Mouse (Mus musculus): ENCODE data around the gene Ttc7. TPM values are rescaled to one million over a fixed set of nuclear protein-coding genes. Genes with fewer than 3 reads are reported as not detected.
A peak's percentile ranks its signal among the peaks of the same experiment; 100 is the strongest.
"Not testable (repeated sequence)": the region's sequence is repeated elsewhere in the genome, so short reads cannot be mapped to it uniquely, and the experiment has no call there.

Ttc7 gene
- polyA plus RNA-seq, 1 experiment from 2014 or later, result 7.6 TPM

DNA sequence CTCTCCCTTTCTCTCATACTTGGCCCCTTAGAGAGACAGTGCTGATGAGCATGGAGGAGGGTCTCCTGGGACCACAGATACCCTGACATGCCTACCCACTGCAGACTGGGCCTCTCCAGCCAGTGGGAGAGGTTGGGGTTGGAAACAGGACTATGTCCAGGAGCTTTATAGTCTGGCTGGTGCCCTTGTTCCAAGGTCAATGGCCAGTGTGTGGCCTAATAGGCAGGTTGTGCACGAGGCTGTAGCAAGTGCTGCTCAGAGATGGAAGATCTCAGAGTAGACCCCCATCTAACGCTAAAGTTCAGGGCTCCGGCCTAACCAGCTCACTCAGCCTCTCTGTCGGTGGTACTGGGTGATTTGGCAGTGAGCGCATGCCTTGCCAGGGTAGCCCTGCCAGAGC is 9.1 kb downstream of the Ttc7 start:
- 0 out of 2 replicates have a peak, but pooled peaks have one; percentile 11 for ATAC-seq (ENCODE audit: low read depth)
- Histone ChIP-seq H3K4me2 (ENCODE audit: low read depth, low read length) (no peak overlapping the region), H3K9ac (ENCODE audit: low read depth, low read length) (no peak overlapping the region), H3K4me3 (ENCODE audit: low read depth, low read length) (no peak overlapping the region), H3K36me3 (ENCODE audit: control insufficient read depth, insufficient read depth) (peaks cover 14% of the 10 kb centered on the region), H3K27ac (ENCODE audit: low read length) (no peak overlapping the region), H3K27me3 (ENCODE audit: control insufficient read depth, insufficient read depth, low read depth, low read length) (no peaks in the 10 kb centered on the region), H3K9me3 (replicated peaks; ENCODE audit: control insufficient read depth, low read length) (no peaks in the 10 kb centered on the region), H3K4me1 (ENCODE audit: control insufficient read depth, low read depth, low read length) (peaks cover 12% of the 10 kb centered on the region)
- 75% methylated on average over 5 of the region's 5 CpGs for WGBS (ENCODE audit: insufficient replicate concordance)

DNA sequence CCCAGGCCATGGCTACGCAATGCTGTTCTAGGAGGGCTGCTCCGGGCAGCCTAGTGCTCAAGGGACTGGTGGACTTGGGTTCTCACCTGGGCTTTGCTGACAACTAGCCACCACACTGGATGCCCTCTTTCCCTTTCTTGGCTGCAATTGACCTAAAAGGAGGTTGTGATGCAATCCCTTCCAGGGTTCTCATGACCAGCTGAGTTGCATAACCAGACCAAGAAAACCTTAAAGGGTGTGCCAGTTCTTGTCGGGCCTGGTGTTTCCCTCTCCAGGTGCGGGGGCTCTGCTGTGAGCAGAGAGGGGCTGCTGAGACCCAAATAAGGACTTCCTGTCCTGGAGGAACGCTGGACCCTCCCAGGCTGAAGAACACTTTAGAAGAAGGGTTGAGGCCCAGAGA is 10.4 kb downstream of the Ttc7 start:
- Histone ChIP-seq H3K9me3 (replicated peaks; ENCODE audit: control insufficient read depth, low read length) (no peaks in the 10 kb centered on the region), H3K4me2 (ENCODE audit: low read depth, low read length) (no peak overlapping the region), H3K4me1 (ENCODE audit: control insufficient read depth, low read depth, low read length) (peaks cover 9% of the 10 kb centered on the region), H3K4me3 (ENCODE audit: low read depth, low read length) (no peak overlapping the region), H3K27me3 (ENCODE audit: control insufficient read depth, insufficient read depth, low read depth, low read length) (no peaks in the 10 kb centered on the region), H3K36me3 (ENCODE audit: control insufficient read depth, insufficient read depth) (peaks cover 14% of the 10 kb centered on the region), H3K27ac (ENCODE audit: low read length) (no peak overlapping the region), H3K9ac (ENCODE audit: low read depth, low read length) (no peak overlapping the region)
- 76% methylated on average over 5 of the region's 5 CpGs for WGBS (ENCODE audit: insufficient replicate concordance)
- ATAC-seq (ENCODE audit: low read depth), result no peak

GRCm38 (mm10) chr17:87295738-87296137 is 13.1 kb downstream of the Ttc7 start:
- H3K36me3 ChIP-seq (ENCODE audit: control insufficient read depth, insufficient read depth), result peaks cover 14% of the 10 kb centered on the region
- no peak overlapping the region for H3K27ac ChIP-seq (ENCODE audit: low read length)
- H3K9ac ChIP-seq (ENCODE audit: low read depth, low read length), result no peak overlapping the region
- no peaks in the 10 kb centered on the region for H3K27me3 ChIP-seq (ENCODE audit: control insufficient read depth, insufficient read depth, low read depth, low read length)
- no peak overlapping the region for H3K4me2 ChIP-seq (ENCODE audit: low read depth, low read length)
- ATAC-seq (ENCODE audit: low read depth), result no peak
- H3K4me1 ChIP-seq (ENCODE audit: control insufficient read depth, low read depth, low read length), result peaks cover 18% of the 10 kb centered on the region
- WGBS (ENCODE audit: insufficient replicate concordance), result 51% methylated on average over 7 of the region's 7 CpGs
- H3K4me3 ChIP-seq (ENCODE audit: low read depth, low read length), result no peak overlapping the region
- H3K9me3 ChIP-seq (replicated peaks; ENCODE audit: control insufficient read depth, low read length), result no peaks in the 10 kb centered on the region

DNA sequence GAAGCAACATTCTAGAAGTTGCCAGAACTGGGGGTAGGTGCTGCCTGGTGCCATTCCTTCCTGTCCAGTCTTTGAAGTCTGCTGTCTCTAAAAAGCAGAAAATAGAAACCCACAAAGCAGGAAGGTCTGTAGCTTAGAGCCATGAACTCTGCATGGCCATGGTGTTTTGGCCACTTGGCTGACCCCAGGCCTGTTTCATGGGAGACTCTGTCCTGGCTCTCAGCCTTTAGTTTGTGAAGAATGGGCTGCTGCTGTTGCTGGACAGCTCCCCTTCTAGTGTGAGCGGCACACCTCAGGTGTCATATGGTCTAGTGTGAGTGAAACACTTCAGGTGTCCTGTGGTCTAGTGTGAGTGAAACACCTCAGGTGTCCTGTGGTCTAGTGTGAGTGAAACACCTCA is 14.0 kb downstream of the Ttc7 start:
- H3K4me2 ChIP-seq (ENCODE audit: low read depth, low read length); H3K27ac ChIP-seq (ENCODE audit: low read length); H3K9ac ChIP-seq (ENCODE audit: low read depth, low read length); ATAC-seq (ENCODE audit: low read depth); H3K9me3 ChIP-seq (replicated peaks; ENCODE audit: control insufficient read depth, low read length); H3K4me3 ChIP-seq (ENCODE audit: low read depth, low read length); H3K27me3 ChIP-seq (ENCODE audit: control insufficient read depth, insufficient read depth, low read depth, low read length): not testable (repeated sequence)
- H3K4me1 ChIP-seq (ENCODE audit: control insufficient read depth, low read depth, low read length), result peaks cover 18% of the 10 kb centered on the region
- WGBS (ENCODE audit: insufficient replicate concordance), result 88% methylated on average over 1 of the region's 1 CpGs
- H3K36me3 ChIP-seq (ENCODE audit: control insufficient read depth, insufficient read depth), result peaks cover 14% of the 10 kb centered on the region

- peak; percentile 39 for ATAC-seq (ENCODE audit: low read depth)
- Histone ChIP-seq H3K36me3 (ENCODE audit: control insufficient read depth, insufficient read depth) (peaks cover 3% of the 10 kb centered on the region; the same call in 1 of the 2 replicates), H3K9me3 (replicated peaks; ENCODE audit: control insufficient read depth, low read length) (no peaks in the 10 kb centered on the region), H3K4me2 (ENCODE audit: low read depth, low read length) (no peak overlapping the region), H3K9ac (ENCODE audit: low read depth, low read length) (no peak overlapping the region), H3K27me3 (ENCODE audit: control insufficient read depth, insufficient read depth, low read depth, low read length) (no peaks in the 10 kb centered on the region), H3K4me1 (ENCODE audit: control insufficient read depth, low read depth, low read length) (peaks cover 28% of the 10 kb centered on the region), H3K4me3 (ENCODE audit: low read depth, low read length) (no peak overlapping the region), H3K27ac (ENCODE audit: low read length) (peak overlapping the region; percentile 33; the same call in 1 of the 2 replicates)
- 45% methylated on average over 6 of the region's 6 CpGs for WGBS (ENCODE audit: insufficient replicate concordance)
Measured at GRCm38 (mm10) chr17:87298944-87299343, 16.3 kb downstream of the Ttc7 start.

DNA sequence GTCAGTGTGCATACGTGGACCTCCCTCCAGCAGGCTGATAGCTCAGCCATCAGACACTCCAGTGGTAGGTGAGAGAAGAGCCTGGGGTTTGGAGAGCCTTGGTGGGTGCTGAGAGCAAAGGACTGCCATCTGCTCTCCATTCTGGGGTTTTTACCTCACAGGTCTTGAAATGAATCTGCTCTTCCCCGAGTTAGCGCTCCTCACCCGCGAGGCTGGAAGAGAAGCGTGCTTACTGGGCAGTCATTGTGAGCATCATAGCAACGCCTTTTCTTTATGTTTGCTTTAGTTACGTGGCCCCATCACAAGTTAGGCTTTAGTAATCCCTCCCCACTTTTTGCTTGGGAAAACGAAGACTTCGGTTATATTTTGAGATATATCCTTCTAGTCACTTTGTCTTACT is 17.7 kb downstream of the Ttc7 start:
- Histone ChIP-seq H3K27me3 (ENCODE audit: control insufficient read depth, insufficient read depth, low read depth, low read length) (no peaks in the 10 kb centered on the region), H3K9me3 (replicated peaks; ENCODE audit: control insufficient read depth, low read length) (no peaks in the 10 kb centered on the region), H3K4me1 (ENCODE audit: control insufficient read depth, low read depth, low read length) (peaks cover 27% of the 10 kb centered on the region), H3K9ac (ENCODE audit: low read depth, low read length) (no peak overlapping the region), H3K27ac (ENCODE audit: low read length) (no peak overlapping the region), H3K4me3 (ENCODE audit: low read depth, low read length) (no peak overlapping the region), H3K36me3 (ENCODE audit: control insufficient read depth, insufficient read depth) (0 out of 2 replicates have a peak, but pooled peaks cover 1% of the 10 kb centered on the region), H3K4me2 (ENCODE audit: low read depth, low read length) (no peak overlapping the region)
- no peak for ATAC-seq (ENCODE audit: low read depth)
- 85% methylated on average over 10 of the region's 10 CpGs for WGBS (ENCODE audit: insufficient replicate concordance)

- ATAC-seq (ENCODE audit: low read depth); H3K27ac ChIP-seq (ENCODE audit: low read length): not testable (repeated sequence)
- WGBS (ENCODE audit: insufficient replicate concordance), result 55% methylated on average over 9 of the region's 9 CpGs
Measured at GRCm38 (mm10) chr17:87301607-87302006, 18.9 kb downstream of the Ttc7 start.

GRCm38 (mm10) chr17:87302014-87302794 is 19.5 kb downstream of the Ttc7 start:
- Histone ChIP-seq H3K9me3 (replicated peaks; ENCODE audit: control insufficient read depth, low read length) (no peaks in the 10 kb centered on the region), H3K27me3 (ENCODE audit: control insufficient read depth, insufficient read depth, low read depth, low read length) (no peaks in the 10 kb centered on the region), H3K36me3 (ENCODE audit: control insufficient read depth, insufficient read depth) (no peaks in the 10 kb centered on the region), H3K27ac (ENCODE audit: low read length) (peak overlapping the region; percentile 65), H3K9ac (ENCODE audit: low read depth, low read length) (no peak overlapping the region), H3K4me3 (ENCODE audit: low read depth, low read length) (no peak overlapping the region), H3K4me2 (ENCODE audit: low read depth, low read length) (no peak overlapping the region), H3K4me1 (ENCODE audit: control insufficient read depth, low read depth, low read length) (peaks cover 23% of the 10 kb centered on the region)
- ATAC-seq (ENCODE audit: low read depth), result no peak
- 17% methylated on average over 13 of the region's 13 CpGs for WGBS (ENCODE audit: insufficient replicate concordance)

More at GRCm38 (mm10) chr17:87301607-87302006, 18.9 kb downstream of the Ttc7 start:
- H3K27me3 ChIP-seq (ENCODE audit: control insufficient read depth, insufficient read depth, low read depth, low read length); H3K9me3 ChIP-seq (replicated peaks; ENCODE audit: control insufficient read depth, low read length); H3K4me2 ChIP-seq (ENCODE audit: low read depth, low read length); H3K9ac ChIP-seq (ENCODE audit: low read depth, low read length); H3K4me3 ChIP-seq (ENCODE audit: low read depth, low read length); H3K36me3 ChIP-seq (ENCODE audit: control insufficient read depth, insufficient read depth): not testable (repeated sequence)
- peaks cover 23% of the 10 kb centered on the region for H3K4me1 ChIP-seq (ENCODE audit: control insufficient read depth, low read depth, low read length)

GRCm38 (mm10) chr17:87304151-87304894 is 21.6 kb downstream of the Ttc7 start:
- peaks cover 6% of the 10 kb centered on the region; the same call in 1 of the 2 replicates for H3K36me3 ChIP-seq (ENCODE audit: control insufficient read depth, insufficient read depth)
- 66% methylated on average over 11 of the region's 11 CpGs for WGBS (ENCODE audit: insufficient replicate concordance)
- H3K27ac ChIP-seq (ENCODE audit: low read length), result no peak overlapping the region
- no peaks in the 10 kb centered on the region for H3K27me3 ChIP-seq (ENCODE audit: control insufficient read depth, insufficient read depth, low read depth, low read length)
- H3K4me1 ChIP-seq (ENCODE audit: control insufficient read depth, low read depth, low read length), result peaks cover 12% of the 10 kb centered on the region
- no peak overlapping the region for H3K9ac ChIP-seq (ENCODE audit: low read depth, low read length)
- no peak overlapping the region for H3K4me2 ChIP-seq (ENCODE audit: low read depth, low read length)
- ATAC-seq (ENCODE audit: low read depth), result peak; percentile 43
- H3K4me3 ChIP-seq (ENCODE audit: low read depth, low read length), result no peak overlapping the region
- no peaks in the 10 kb centered on the region for H3K9me3 ChIP-seq (replicated peaks; ENCODE audit: control insufficient read depth, low read length)
